In genomic region chr12:71274519-71275237, GRCm38 (mm10) we compare ENCODE assay signal across 10 mouse cellular contexts. TPM values are rescaled to one million over a fixed set of nuclear protein-coding genes. Genes with fewer than 3 reads are reported as not detected.
A peak's percentile ranks its signal among the peaks of the same experiment; 100 is the strongest.
DNase-seq lines count a peak whose midpoint lies in the region; ATAC-seq and TF ChIP-seq lines count a peak whose summit lies in the region.
"Had no signal": no experiment of that assay in that cellular context is flagged by ENCODE, and none has a peak within 500 bp of the region (broad histone marks: within the 10 kb centered on the region; RNA-seq: fewer than 3 reads in every experiment).

No protein-coding gene starts in this region.

- H3K4me1 ChIP-seq in lung, postnatal 0 days (ENCODE audit: insufficient read depth, low read depth, low read length): no peaks in the 10 kb centered on the region

- no peaks in the 10 kb centered on the region for H3K36me3 ChIP-seq in lung, postnatal 0 days (ENCODE audit: insufficient read depth, low read length)
- H3K36me3 ChIP-seq: forebrain, embryonic 12.5 days; hindbrain, embryonic 12.5 days had no signal

- intact Hi-C loops in gastrocnemius, adult 2 months (cut with DNase I): no loop called here
- intact Hi-C loops in gastrocnemius, postnatal 14 days (cut with DNase I; ENCODE audit: low total_unique reads): no loop called here

- H3K9ac ChIP-seq in lung, postnatal 0 days (replicated peaks; ENCODE audit: low read depth): no peak overlapping the region
- H3K9ac ChIP-seq: forebrain, embryonic 12.5 days; hindbrain, embryonic 12.5 days had no signal

- 92% methylated on average over 5 of the region's 5 CpGs for WGBS in lung, postnatal 0 days

- no peak for TF ChIP-seq EP300 in lung, postnatal 0 days (IDR thresholded peaks at IDR 0.05)

- TF ChIP-seq CTCF in gastrocnemius, adult 2 months (IDR thresholded peaks at IDR 0.05): peak; percentile 28; the same call in 1 of the 2 replicates
- peak; percentile 47 for TF ChIP-seq CTCF in lung, postnatal 0 days (IDR thresholded peaks at IDR 0.05)

- H3K4me3 ChIP-seq in gastrocnemius, adult 2 months: no peak overlapping the region
- no peak overlapping the region for H3K4me3 ChIP-seq in lung, postnatal 0 days (ENCODE audit: low read depth, low read length)
- H3K4me3 ChIP-seq: forebrain, embryonic 12.5 days; hindbrain, embryonic 12.5 days had no signal

- ATAC-seq in lung, postnatal 0 days: no peak

- H3K27me3 ChIP-seq in lung, postnatal 0 days (replicated peaks; ENCODE audit: insufficient read depth, low read length): no peaks in the 10 kb centered on the region
- H3K27me3 ChIP-seq: forebrain, embryonic 12.5 days; hindbrain, embryonic 12.5 days had no signal

- no peak overlapping the region for H3K27ac ChIP-seq in gastrocnemius, adult 2 months
- H3K27ac ChIP-seq in lung, postnatal 0 days (ENCODE audit: low read length): no peak overlapping the region
- H3K27ac ChIP-seq: forebrain, embryonic 12.5 days; hindbrain, embryonic 12.5 days had no signal

- H3K4me2 ChIP-seq in lung, postnatal 0 days (replicated peaks; ENCODE audit: low read depth, low read length): no peak overlapping the region
- H3K4me2 ChIP-seq: forebrain, embryonic 12.5 days; hindbrain, embryonic 12.5 days had no signal

- H3K9me3 ChIP-seq in lung, postnatal 0 days (ENCODE audit: low read length): no peaks in the 10 kb centered on the region
- H3K9me3 ChIP-seq: forebrain, embryonic 12.5 days; hindbrain, embryonic 12.5 days had no signal

- no peak for DNase-seq in gastrocnemius, adult 2 months
- DNase-seq in gastrocnemius, postnatal 14 days: no peak
- DNase-seq in lung, postnatal 0 days (ENCODE audit: low spot score): no peak
- DNase-seq in lung, adult 18-20 months: no peak
- peak; percentile 67 for DNase-seq in ZHBTc4 (ENCODE audit: low read depth, low spot score)
- peak; percentile 39 to 59 for DNase-seq in thymus, postnatal 10 days (ENCODE audit: low spot score in 2 of 2)
- DNase-seq in frontal cortex, postnatal 14 days (ENCODE audit: low spot score in 2 of 2): no peak
- no peak for DNase-seq in heart, adult 18-20 months

RNA-seq across cellular contexts. Expression of gene Dact1, which starts 35.0 kb away (rescaled TPM):
- total RNA-seq in gastrocnemius, adult 2 months (2021): 1 to 10 TPM; 2.7 to 3.4 TPM
- 10 to 100 TPM in 1 of 2 experiments, 1 to 10 TPM in 1; 8.1 to 12.1 TPM for total RNA-seq in gastrocnemius, postnatal 14 days (2021)
- polyA plus RNA-seq in lung, postnatal 0 days (2015; fragmentation: Nextera tagmentation; extraction: Ambion mirVana): 4.0 and 5.5 TPM in 2 replicates
- 1 to 10 TPM; 2.3 to 2.4 TPM for total RNA-seq in heart, adult 18-20 months (2021)

Comparison
In these comparisons a context has a peak if more than half of its experiments do, and no peak if none do; other contexts are left out.
1. DNase-seq: peak in ZHBTc4 (single experiment) and thymus, postnatal 10 days (2 of 2); none in gastrocnemius, adult 2 months (single experiment), gastrocnemius, postnatal 14 days (single experiment), lung, postnatal 0 days (single experiment), lung, adult 18-20 months (0 of 2), frontal cortex, postnatal 14 days (0 of 2) and heart, adult 18-20 months (0 of 2).